Mouse (Mus musculus) CH12.LX (cell line): Measurements from ENCODE around the gene Tspan2. TPM values are rescaled to one million over a fixed set of nuclear protein-coding genes. Genes with fewer than 3 reads are reported as not detected.

Experiments used
- DNase-seq: peaks from one replicate; pipeline ENCODE4 v3.0.0-alpha.2; 2013; ENCODE audit errors: extremely low read depth
- H3K27ac ChIP-seq: 2 replicates; pipeline ENCODE4 v1.5.1; 2012; ENCODE audit warnings: low read depth, mild to moderate bottlenecking, control low read depth, moderate library complexity; ENCODE audit not compliant: insufficient read depth
- H3K27me3 ChIP-seq: replicated peaks from 2 replicates; pipeline ENCODE3; 2012; ENCODE audit warnings: inconsistent platforms
- H3K36me3 ChIP-seq, 2 experiments: replicated peaks in 1 of 2; 2 replicates each; pipeline versions ENCODE3 to v1.6.1; 2012; ENCODE audit warnings: inconsistent platforms in 1 of 2, low read length in 1 of 2, mild to moderate bottlenecking in 1 of 2, mixed read lengths in 1 of 2, moderate library complexity in 1 of 2; ENCODE audit not compliant: control insufficient read depth in 1 of 2, insufficient read depth in 1 of 2
- H3K4me1 ChIP-seq, 2 experiments: 2 replicates each; pipeline ENCODE4 v1.6.1; 2012; ENCODE audit warnings: inconsistent platforms in 1 of 2, moderate library complexity in 1 of 2; ENCODE audit not compliant: insufficient read depth in 2 of 2, control insufficient read depth in 1 of 2
- H3K4me2 ChIP-seq: 2 replicates; pipeline ENCODE4 v1.6.1; 2012; ENCODE audit warnings: low read depth, mild to moderate bottlenecking, control low read depth; ENCODE audit not compliant: poor library complexity, insufficient read depth, severe bottlenecking
- H3K4me3 ChIP-seq, 3 experiments: fragments of 150-350 bp in 1 of 3; sonication (generic) in 1 of 3; replicated peaks in 1 of 3; 2 replicates each; pipeline versions ENCODE3 to v1.5.1; 2011 to 2012; ENCODE audit warnings: low read depth in 2 of 3, low read length in 2 of 3, mild to moderate bottlenecking in 2 of 3, moderate library complexity in 2 of 3, control low read depth in 1 of 3, improper control_type of control experiment in 1 of 3, inconsistent platforms in 1 of 3, mixed read lengths in 1 of 3; ENCODE audit not compliant: poor library complexity in 1 of 3
- H3K79me2 ChIP-seq: replicated peaks from 2 replicates; pipeline ENCODE4 v1.6.1; 2012; ENCODE audit warnings: mild to moderate bottlenecking, moderate library complexity; ENCODE audit not compliant: control insufficient read depth, poor library complexity, insufficient read depth, severe bottlenecking; ENCODE audit errors: extremely low read depth
- H3K9ac ChIP-seq: 2 replicates; pipeline ENCODE4 v1.6.1; 2012; ENCODE audit warnings: low read depth, mild to moderate bottlenecking, control low read depth, moderate library complexity; ENCODE audit not compliant: insufficient read depth
- H3K9me3 ChIP-seq: replicated peaks from 2 replicates; pipeline ENCODE3; 2012; ENCODE audit warnings: low read length, inconsistent platforms, mixed read lengths
- CHD2 ChIP-seq: IDR thresholded peaks from 2 replicates; pipeline ENCODE4 v1.6.1; 2011; ENCODE audit warnings: low read length, improper control_type of control experiment
- E2F4 ChIP-seq: IDR thresholded peaks from 2 replicates; pipeline ENCODE4 v1.6.1; 2011; ENCODE audit warnings: low read depth, low read length, improper control_type of control experiment; ENCODE audit not compliant: insufficient replicate concordance
- ETS1 ChIP-seq: conservative IDR thresholded peaks from 2 replicates; pipeline ENCODE4 v1.6.1; 2012; ENCODE audit warnings: low read depth, mild to moderate bottlenecking, inconsistent platforms, low read length, improper control_type of control experiment, moderate library complexity
- GABPA ChIP-seq: IDR thresholded peaks from 2 replicates; pipeline ENCODE4 v1.6.1; 2012; ENCODE audit warnings: low read depth, low read length, improper control_type of control experiment, inconsistent platforms; ENCODE audit not compliant: insufficient replicate concordance
- JUND ChIP-seq: conservative IDR thresholded peaks from 2 replicates; pipeline ENCODE4 v1.6.1; 2011; ENCODE audit warnings: low read depth, low read length, improper control_type of control experiment
- MAFK ChIP-seq: IDR thresholded peaks from 2 replicates; pipeline ENCODE4 v1.6.1; 2011; ENCODE audit warnings: low read length, improper control_type of control experiment; ENCODE audit not compliant: insufficient replicate concordance
- MAX ChIP-seq: IDR thresholded peaks from 2 replicates; pipeline ENCODE4 v1.6.1; 2011; ENCODE audit warnings: low read length, improper control_type of control experiment
- MAZ ChIP-seq: IDR thresholded peaks from 2 replicates; pipeline ENCODE4 v1.6.1; 2012; ENCODE audit warnings: low read depth, mild to moderate bottlenecking, inconsistent platforms, low read length, improper control_type of control experiment, moderate library complexity
- MEF2A ChIP-seq: IDR thresholded peaks from 2 replicates; pipeline ENCODE4 v1.6.1; 2014; ENCODE audit warnings: low read depth, mild to moderate bottlenecking, inconsistent platforms, low read length, improper control_type of control experiment, borderline replicate concordance
- MXI1 ChIP-seq: IDR thresholded peaks from 2 replicates; pipeline ENCODE4 v1.6.1; 2011; ENCODE audit warnings: mild to moderate bottlenecking, low read depth, low read length, improper control_type of control experiment
- MYC ChIP-seq: IDR thresholded peaks from 2 replicates; pipeline ENCODE4 v1.6.1; 2011; ENCODE audit warnings: low read depth, mild to moderate bottlenecking, improper control_type of control experiment, low read length
- NRF1 ChIP-seq: IDR thresholded peaks from 2 replicates; pipeline ENCODE4 v1.6.1; 2014; ENCODE audit warnings: low read depth, mild to moderate bottlenecking, inconsistent platforms, low read length, improper control_type of control experiment, moderate library complexity
- PAX5 ChIP-seq: IDR thresholded peaks from 2 replicates; pipeline ENCODE4 v1.6.1; 2012; ENCODE audit warnings: low read length, inconsistent platforms, mixed read lengths
- POLR2A ChIP-seq: IDR thresholded peaks from 2 replicates; pipeline ENCODE4 v1.6.1; 2011; ENCODE audit warnings: low read depth, mild to moderate bottlenecking, improper control_type of control experiment, low read length
- POLR2AphosphoS2 ChIP-seq: IDR thresholded peaks from 2 replicates; pipeline ENCODE4 v1.6.1; 2011; ENCODE audit warnings: low read depth, low read length, improper control_type of control experiment
- SIN3A ChIP-seq: IDR thresholded peaks from 2 replicates; pipeline ENCODE4 v1.6.1; 2012; ENCODE audit warnings: low read length, improper control_type of control experiment, inconsistent platforms
- TBP ChIP-seq: conservative IDR thresholded peaks from 2 replicates; pipeline ENCODE4 v1.6.1; 2011; ENCODE audit warnings: low read depth, low read length, improper control_type of control experiment
- TCF12 ChIP-seq: IDR thresholded peaks from 2 replicates; pipeline ENCODE4 v1.6.1; 2014; ENCODE audit warnings: low read depth, mild to moderate bottlenecking, inconsistent platforms, low read length, improper control_type of control experiment
- USF2 ChIP-seq: conservative IDR thresholded peaks from 2 replicates; pipeline ENCODE4 v1.6.1; 2011; ENCODE audit warnings: low read depth, low read length, improper control_type of control experiment
- ZNF384 ChIP-seq: IDR thresholded peaks from 2 replicates; pipeline ENCODE4 v1.6.1; 2012; ENCODE audit warnings: low read depth, low read length, improper control_type of control experiment, inconsistent platforms
- dilution Hi-C: fragments of 300-500 bp; cut with MboI; formaldehyde crosslinking; loops from 2 replicates; pipeline ENCODE4 v1.14.3; 2020; ENCODE audit warnings: low sequenced_read_pairs; ENCODE audit not compliant: extremely low pct_unique_long_range_greater_than_20kb, extremely low pct_ligation_motif_present
- in situ Hi-C: fragments of 300-500 bp; cut with MboI; formaldehyde crosslinking; loops from 3 replicates; pipeline ENCODE4 v1.14.3; 2019; ENCODE audit warnings: low sequenced_read_pairs, low pct_ligation_motif_present, low pct_unique_long_range_greater_than_20kb, mixed read lengths
- polyA plus RNA-seq: library from polyadenylated mRNA; unstranded; fragments of >175 nt; gene quantifications from 2 replicates; pipeline ENCODE4 v1.2.1, GENCODE M21; 2012; ENCODE audit warnings: low read depth; ENCODE audit not compliant: insufficient read length
- total RNA-seq, 2 experiments: library from RNA; depleted of rRNA; stranded (reverse); fragments of 300-350 nt in 1 of 2; fragments of >200 nt in 1 of 2; gene quantifications; 2 replicates each; pipeline ENCODE4 v1.2.3; 2012 to 2014

The Tspan2 gene
- total and polyA plus RNA-seq, 3 experiments: 1.4 to 4.5 (median 2.8) TPM

GRCm38 (mm10) chr3:102748038-102748437 lies 13.7 kb downstream of the Tspan2 start:
- no peaks in the 10 kb centered on the region for H3K79me2 ChIP-seq
- H3K36me3 ChIP-seq: peaks cover 0 to under 1% of the 10 kb centered on the region in 2 experiments
- no peak overlapping the region for H3K4me3 ChIP-seq
- in situ Hi-C loops: no loop called here
- no peak overlapping the region for H3K4me2 ChIP-seq
- H3K27me3 ChIP-seq: no peaks in the 10 kb centered on the region
- DNase-seq: no peak
- H3K4me1 ChIP-seq: peaks cover 3 to 52% of the 10 kb centered on the region in 2 experiments
- no peaks in the 10 kb centered on the region for H3K9me3 ChIP-seq
- dilution Hi-C loops: no loop called here
- no peak overlapping the region for H3K9ac ChIP-seq
- no peak overlapping the region for H3K27ac ChIP-seq
- TF ChIP-seq MYC (no peak), TBP (no peak), MEF2A (no peak), MXI1 (no peak), POLR2A (no peak), MAZ (no peak), CHD2 (no peak), USF2 (no peak), MAX (no peak), GABPA (no peak), ETS1 (0 out of 2 replicates have a peak, but pooled peaks have one; percentile 14), NRF1 (no peak), ZNF384 (peak; percentile 72)

DNA sequence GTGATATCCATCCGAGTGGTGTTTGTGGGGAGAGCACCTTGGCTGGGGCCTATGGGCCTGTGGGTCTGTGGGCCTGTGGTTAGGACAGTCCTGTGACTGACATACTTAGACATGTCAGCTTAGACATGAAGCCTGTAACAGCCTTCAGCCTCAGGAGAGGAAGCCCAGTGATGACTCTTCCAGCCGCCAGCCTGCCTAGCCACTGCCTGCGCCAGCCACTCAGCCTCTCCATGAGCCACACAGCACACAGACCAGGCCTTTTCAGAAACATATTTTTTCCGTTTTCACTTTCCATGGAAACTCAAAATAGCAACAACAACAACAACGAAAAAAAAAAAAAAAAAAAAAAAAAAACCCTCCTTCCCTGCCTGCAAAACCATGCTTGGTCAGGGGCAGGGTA lies 14.4 kb downstream of the Tspan2 start:
- peak; percentile 83 for TF ChIP-seq ZNF384
- TF ChIP-seq ETS1: peak; percentile 26; the same call in 1 of the 2 replicates
- TF ChIP-seq POLR2AphosphoS2: no peak
- TF ChIP-seq, all 38 proteins: peak for 2
- Histone ChIP-seq H3K27me3 (no peaks in the 10 kb centered on the region), H3K9me3 (no peaks in the 10 kb centered on the region), H3K9ac (no peak overlapping the region), H3K27ac (no peak overlapping the region), H3K4me1 (peaks cover 3 to 52% of the 10 kb centered on the region in 2 experiments), H3K79me2 (no peaks in the 10 kb centered on the region), H3K4me2 (no peak overlapping the region), H3K36me3 (peaks cover 0 to 3% of the 10 kb centered on the region in 2 experiments), H3K4me3 (no peak overlapping the region)
- DNase-seq: no peak
- dilution Hi-C loops (no loop called here), in situ Hi-C loops (no loop called here)

DNA sequence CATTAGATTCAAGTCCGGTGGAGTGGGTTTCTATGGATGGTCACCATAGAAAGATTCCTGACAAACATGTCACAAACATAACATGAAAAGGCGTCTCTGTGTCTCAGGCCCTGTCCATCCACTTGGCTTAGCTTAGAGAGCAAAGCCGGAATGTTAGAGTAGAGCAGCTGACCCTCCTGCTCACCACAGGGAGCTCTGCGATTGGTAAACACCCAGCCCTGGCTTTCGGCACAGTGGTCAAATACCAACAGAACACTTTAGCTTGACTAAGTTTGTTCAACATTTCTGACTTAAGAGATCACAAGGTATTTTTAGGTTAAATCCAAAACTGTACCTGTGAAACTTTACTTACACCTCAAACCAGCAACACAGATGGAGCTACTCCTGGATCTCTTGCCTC lies 16.8 kb downstream of the Tspan2 start:
- Histone ChIP-seq H3K4me2 (no peak overlapping the region), H3K27ac (no peak overlapping the region), H3K27me3 (no peaks in the 10 kb centered on the region), H3K9ac (no peak overlapping the region), H3K9me3 (no peaks in the 10 kb centered on the region), H3K4me3 (no peak overlapping the region), H3K4me1 (peaks cover 9 to 41% of the 10 kb centered on the region in 2 experiments), H3K36me3 (peaks cover 0 to 3% of the 10 kb centered on the region in 2 experiments), H3K79me2 (no peaks in the 10 kb centered on the region)
- in situ Hi-C loops (no loop called here), dilution Hi-C loops (no loop called here)
- no peak for DNase-seq
- TF ChIP-seq JUND (no peak), MAFK (no peak), TBP (no peak), TCF12 (no peak), E2F4 (no peak), GABPA (no peak), PAX5 (no peak), MYC (no peak), POLR2A (no peak), SIN3A (no peak)
